Mouse (Mus musculus): ENCODE measurements at regions not wholly inside any gene's neighbourhood (a gene's known extent, or its start where the extent isn't known, plus 50 kb on each side); places are given as distances from the start of the nearest gene placed in this dataset.

DNA sequence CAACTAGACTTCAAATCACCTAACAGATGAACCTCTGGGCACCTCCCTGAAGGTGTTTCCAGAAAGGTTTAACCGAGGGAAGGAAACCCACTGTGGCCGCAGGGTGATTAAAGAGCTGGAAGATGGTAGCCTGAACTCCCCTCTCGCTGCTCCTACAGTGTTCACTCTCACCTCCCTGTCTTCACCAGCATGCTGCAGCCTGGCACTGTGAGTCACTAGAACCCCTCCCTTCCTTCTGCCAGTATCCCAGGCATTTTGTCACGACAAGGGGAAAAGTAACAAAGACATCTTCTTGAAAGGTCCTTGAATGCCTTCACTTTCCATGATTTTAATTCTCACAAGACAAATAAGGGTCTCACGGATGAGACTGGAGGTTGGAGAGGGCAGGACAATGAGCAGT lies 471.1 kb downstream of the Nuf2 start:
- TF ChIP-seq CTCF (IDR thresholded peaks at IDR 0.05; ENCODE audit: low read depth, low read length): no peak
- TF ChIP-seq POLR2A (IDR thresholded peaks at IDR 0.05; ENCODE audit: extremely low read depth, insufficient read depth, low read length): no peak

All from liver, adult 2 months (tissue).